Mouse (Mus musculus): ENCODE results near the gene Zfp212. TPM values are rescaled to one million over a fixed set of nuclear protein-coding genes. Genes with fewer than 3 reads are reported as not detected.
A peak's percentile ranks its signal among the peaks of the same experiment; 100 is the strongest.

The Zfp212 gene
- polyA plus RNA-seq, 1 experiment: 9.7 TPM

- H3K4me2 ChIP-seq (ENCODE audit: low read depth): peak overlapping the region; percentile 75
- peak overlapping the region; percentile 73 for H3K4me3 ChIP-seq
- peaks cover 24% of the 10 kb centered on the region for H3K36me3 ChIP-seq (ENCODE audit: control insufficient read depth, insufficient read depth)
- H3K27me3 ChIP-seq (ENCODE audit: control insufficient read depth, insufficient read depth, insufficient read length): no peaks in the 10 kb centered on the region
- H3ac ChIP-seq (ENCODE audit: control insufficient read depth, insufficient read length): peak overlapping the region; percentile 67
- H3K79me2 ChIP-seq (ENCODE audit: control insufficient read depth, insufficient read depth): peaks cover 36% of the 10 kb centered on the region
- TF ChIP-seq TCF12 (IDR thresholded peaks at IDR 0.05; ENCODE audit: insufficient read depth, poor library complexity, severe bottlenecking) (no peak), MYOG (IDR thresholded peaks at IDR 0.05; ENCODE audit: control insufficient read depth in 1 of 3, insufficient read depth in 1 of 3, insufficient read length in 2 of 3, low read depth in 2 of 3) (no peak), MAX (IDR thresholded peaks at IDR 0.05; ENCODE audit: low read depth) (no peak), CEBPB (IDR thresholded peaks at IDR 0.05; ENCODE audit: insufficient read depth, poor library complexity, severe bottlenecking) (no peak), SRF (IDR thresholded peaks at IDR 0.05; ENCODE audit: control insufficient read depth, insufficient read length, low read depth) (no peak), POLR2A (IDR thresholded peaks at IDR 0.05; ENCODE audit: insufficient read length, low read depth) (no peak), MYOD1 (IDR thresholded peaks at IDR 0.05; ENCODE audit: control insufficient read depth in 1 of 3, insufficient read length in 2 of 3, low read depth in 2 of 3) (no peak), USF1 (IDR thresholded peaks at IDR 0.05; ENCODE audit: low read depth) (no peak), TCF3 (IDR thresholded peaks at IDR 0.05; ENCODE audit: insufficient read length, low read depth) (no peak), REST (IDR thresholded peaks at IDR 0.05; ENCODE audit: insufficient read depth, insufficient read length) (no peak), E2F4 (IDR thresholded peaks at IDR 0.05; ENCODE audit: insufficient read depth) (no peak), POLR2AphosphoS2 (IDR thresholded peaks at IDR 0.05; ENCODE audit: insufficient read length, low read depth) (no peak)
These were observed 42.2 kb upstream of the Zfp212 start for GRCm38 (mm10) chr6:47878133-47878514.

GRCm38 (mm10) chr6:47878593-47878992 lies 41.7 kb upstream of the Zfp212 start:
- Histone ChIP-seq H3K27me3 (ENCODE audit: control insufficient read depth, insufficient read depth, insufficient read length) (no peaks in the 10 kb centered on the region), H3K36me3 (ENCODE audit: control insufficient read depth, insufficient read depth) (peaks cover 25% of the 10 kb centered on the region), H3ac (ENCODE audit: control insufficient read depth, insufficient read length) (peak overlapping the region; percentile 67), H3K4me2 (ENCODE audit: low read depth) (peak overlapping the region; percentile 75), H3K4me3 (peak overlapping the region; percentile 73), H3K79me2 (ENCODE audit: control insufficient read depth, insufficient read depth) (peaks cover 38% of the 10 kb centered on the region)
- TF ChIP-seq E2F4 (IDR thresholded peaks at IDR 0.05; ENCODE audit: insufficient read depth): no peak
- TF ChIP-seq SRF (IDR thresholded peaks at IDR 0.05; ENCODE audit: control insufficient read depth, insufficient read length, low read depth): no peak
- TF ChIP-seq USF1 (IDR thresholded peaks at IDR 0.05; ENCODE audit: low read depth): no peak
- TF ChIP-seq REST (IDR thresholded peaks at IDR 0.05; ENCODE audit: insufficient read depth, insufficient read length): no peak
- TF ChIP-seq MAX (IDR thresholded peaks at IDR 0.05; ENCODE audit: low read depth): no peak
- no peak for TF ChIP-seq MYOD1 (IDR thresholded peaks at IDR 0.05; ENCODE audit: control insufficient read depth in 1 of 3, insufficient read length in 2 of 3, low read depth in 2 of 3)
- TF ChIP-seq MYOG (IDR thresholded peaks at IDR 0.05; ENCODE audit: control insufficient read depth in 1 of 3, insufficient read depth in 1 of 3, insufficient read length in 2 of 3, low read depth in 2 of 3): no peak

GRCm38 (mm10) chr6:47879049-47879716 lies 41.1 kb upstream of the Zfp212 start:
- H3K36me3 ChIP-seq (ENCODE audit: control insufficient read depth, insufficient read depth): peaks cover 29% of the 10 kb centered on the region
- H3K79me2 ChIP-seq (ENCODE audit: control insufficient read depth, insufficient read depth): peaks cover 44% of the 10 kb centered on the region
- TF ChIP-seq TCF12 (IDR thresholded peaks at IDR 0.05; ENCODE audit: insufficient read depth, poor library complexity, severe bottlenecking): peak; percentile 14
- peak; percentile 40; the same call in 1 of the 2 replicates for TF ChIP-seq CEBPB (IDR thresholded peaks at IDR 0.05; ENCODE audit: insufficient read depth, poor library complexity, severe bottlenecking)
- no peak for TF ChIP-seq REST (IDR thresholded peaks at IDR 0.05; ENCODE audit: insufficient read depth, insufficient read length)
- peak in 1 of 3 experiments; percentile 62 for TF ChIP-seq MYOG (IDR thresholded peaks at IDR 0.05; ENCODE audit: control insufficient read depth in 1 of 3, insufficient read depth in 1 of 3, insufficient read length in 2 of 3, low read depth in 2 of 3)
- H3ac ChIP-seq (ENCODE audit: control insufficient read depth, insufficient read length): no peak overlapping the region
- H3K4me3 ChIP-seq: peak overlapping the region; percentile 73
- H3K4me2 ChIP-seq (ENCODE audit: low read depth): peak overlapping the region; percentile 75
- H3K27me3 ChIP-seq (ENCODE audit: control insufficient read depth, insufficient read depth, insufficient read length): no peaks in the 10 kb centered on the region

- TF ChIP-seq TCF3 (IDR thresholded peaks at IDR 0.05; ENCODE audit: insufficient read length, low read depth): no peak
- TF ChIP-seq E2F4 (IDR thresholded peaks at IDR 0.05; ENCODE audit: insufficient read depth): no peak
- peak in 1 of 3 experiments; percentile 44 for TF ChIP-seq MYOG (IDR thresholded peaks at IDR 0.05; ENCODE audit: control insufficient read depth in 1 of 3, insufficient read depth in 1 of 3, insufficient read length in 2 of 3, low read depth in 2 of 3)
- no peak for TF ChIP-seq SRF (IDR thresholded peaks at IDR 0.05; ENCODE audit: control insufficient read depth, insufficient read length, low read depth)
- peaks cover 38% of the 10 kb centered on the region for H3K36me3 ChIP-seq (ENCODE audit: control insufficient read depth, insufficient read depth)
- H3K4me3 ChIP-seq: peak overlapping the region; percentile 73
These were observed 40.1 kb upstream of the Zfp212 start for GRCm38 (mm10) chr6:47880166-47880565.

GRCm38 (mm10) chr6:47888812-47889383 lies 31.4 kb upstream of the Zfp212 start:
- Histone ChIP-seq H3K4me3 (no peak overlapping the region), H3K4me2 (ENCODE audit: low read depth) (no peak overlapping the region), H3ac (ENCODE audit: control insufficient read depth, insufficient read length) (no peak overlapping the region), H3K36me3 (ENCODE audit: control insufficient read depth, insufficient read depth) (peaks cover 55% of the 10 kb centered on the region), H3K27me3 (ENCODE audit: control insufficient read depth, insufficient read depth, insufficient read length) (no peaks in the 10 kb centered on the region), H3K79me2 (ENCODE audit: control insufficient read depth, insufficient read depth) (peaks cover 28% of the 10 kb centered on the region)
- no peak for TF ChIP-seq REST (IDR thresholded peaks at IDR 0.05; ENCODE audit: insufficient read depth, insufficient read length)
- no peak for TF ChIP-seq MYOG (IDR thresholded peaks at IDR 0.05; ENCODE audit: control insufficient read depth in 1 of 3, insufficient read depth in 1 of 3, insufficient read length in 2 of 3, low read depth in 2 of 3)
- TF ChIP-seq TCF3 (IDR thresholded peaks at IDR 0.05; ENCODE audit: insufficient read length, low read depth): no peak
- TF ChIP-seq POLR2AphosphoS2 (IDR thresholded peaks at IDR 0.05; ENCODE audit: insufficient read length, low read depth): no peak
- TF ChIP-seq MYOD1 (IDR thresholded peaks at IDR 0.05; ENCODE audit: control insufficient read depth in 1 of 3, insufficient read length in 2 of 3, low read depth in 2 of 3): no peak
- TF ChIP-seq SRF (IDR thresholded peaks at IDR 0.05; ENCODE audit: control insufficient read depth, insufficient read length, low read depth): no peak
- TF ChIP-seq USF1 (IDR thresholded peaks at IDR 0.05; ENCODE audit: low read depth): no peak
- no peak for TF ChIP-seq POLR2A (IDR thresholded peaks at IDR 0.05; ENCODE audit: insufficient read length, low read depth)
- TF ChIP-seq MAX (IDR thresholded peaks at IDR 0.05; ENCODE audit: low read depth): no peak
- TF ChIP-seq TCF12 (IDR thresholded peaks at IDR 0.05; ENCODE audit: insufficient read depth, poor library complexity, severe bottlenecking): no peak
- no peak for TF ChIP-seq CEBPB (IDR thresholded peaks at IDR 0.05; ENCODE audit: insufficient read depth, poor library complexity, severe bottlenecking)
- TF ChIP-seq E2F4 (IDR thresholded peaks at IDR 0.05; ENCODE audit: insufficient read depth): no peak

More at GRCm38 (mm10) chr6:47880166-47880565, 40.1 kb upstream of the Zfp212 start:
- peaks cover 53% of the 10 kb centered on the region for H3K79me2 ChIP-seq (ENCODE audit: control insufficient read depth, insufficient read depth)
- peak overlapping the region; percentile 75 for H3K4me2 ChIP-seq (ENCODE audit: low read depth)
- H3ac ChIP-seq (ENCODE audit: control insufficient read depth, insufficient read length): no peak overlapping the region
- no peaks in the 10 kb centered on the region for H3K27me3 ChIP-seq (ENCODE audit: control insufficient read depth, insufficient read depth, insufficient read length)
